Mouse (Mus musculus) kidney, adult 11 months (tissue): ENCODE results near the gene Akap8.

Source experiments
- DNase-seq: peaks from one replicate; pipeline ENCODE4 v3.0.0; 2022

Gene Akap8

GRCm38 (mm10) chr17:32348406-32348805 is 27.4 kb upstream of the Akap8 start:
- DNase-seq: no peak

- no peak for DNase-seq
Observed at GRCm38 (mm10) chr17:32341102-32341501, 20.1 kb upstream of the Akap8 start.

GRCm38 (mm10) chr17:32340110-32340509 is 19.1 kb upstream of the Akap8 start:
- no peak for DNase-seq

GRCm38 (mm10) chr17:32335869-32336268 is 14.8 kb upstream of the Akap8 start:
- no peak for DNase-seq

GRCm38 (mm10) chr17:32334921-32335320 is 13.9 kb upstream of the Akap8 start:
- DNase-seq: no peak

GRCm38 (mm10) chr17:32333675-32334303 is 12.8 kb upstream of the Akap8 start:
- no peak for DNase-seq

- no peak for DNase-seq
Observed at GRCm38 (mm10) chr17:32327501-32327900, 6.5 kb upstream of the Akap8 start.

- DNase-seq: no peak
Observed at GRCm38 (mm10) chr17:32322809-32323208, 1.8 kb upstream of the Akap8 start.

- peak; percentile 39 for DNase-seq
Observed at GRCm38 (mm10) chr17:32321836-32322235, 798 bp upstream of the Akap8 start.

GRCm38 (mm10) chr17:32321390-32321734 is 324 bp upstream of the Akap8 start:
- no peak for DNase-seq

- DNase-seq: no peak
Observed at GRCm38 (mm10) chr17:32319950-32320349, 1.1 kb downstream of the Akap8 start.

- no peak for DNase-seq
Observed at GRCm38 (mm10) chr17:32317708-32318107, 3.3 kb downstream of the Akap8 start.

GRCm38 (mm10) chr17:32317032-32317431 is 4.0 kb downstream of the Akap8 start:
- no peak for DNase-seq

- DNase-seq: no peak
Observed at GRCm38 (mm10) chr17:32315560-32315959, 5.5 kb downstream of the Akap8 start.

- no peak for DNase-seq
Observed at GRCm38 (mm10) chr17:32313892-32314291, 7.1 kb downstream of the Akap8 start.

GRCm38 (mm10) chr17:32312801-32313200 is 8.2 kb downstream of the Akap8 start:
- DNase-seq: no peak

- no peak for DNase-seq
Observed at GRCm38 (mm10) chr17:32307963-32308362, 13.1 kb downstream of the Akap8 start.

GRCm38 (mm10) chr17:32298125-32298524 is 22.9 kb downstream of the Akap8 start:
- DNase-seq: no peak

- DNase-seq: no peak
Observed at GRCm38 (mm10) chr17:32295901-32296300, 25.1 kb downstream of the Akap8 start.

- no peak for DNase-seq
Observed at GRCm38 (mm10) chr17:32295160-32295559, 25.9 kb downstream of the Akap8 start.

GRCm38 (mm10) chr17:32285138-32285670 is 35.8 kb downstream of the Akap8 start:
- DNase-seq: no peak

- peak; percentile 90 for DNase-seq
Observed at GRCm38 (mm10) chr17:32284262-32285137, 36.5 kb downstream of the Akap8 start, which contains the start of gene Brd4. Brd4 (minus strand) TSS chr17:32284722.

- peak; percentile 50 for DNase-seq
Observed at GRCm38 (mm10) chr17:32283771-32284221, 37.2 kb downstream of the Akap8 start.

- peak; percentile 19 for DNase-seq
Observed at GRCm38 (mm10) chr17:32283341-32283740, 37.7 kb downstream of the Akap8 start.
